Mouse (Mus musculus): Measurements from ENCODE around the gene Sncb. TPM values are rescaled to one million over a fixed set of nuclear protein-coding genes. Genes with fewer than 3 reads are reported as not detected.

Gene Sncb
- total RNA-seq, 2 experiments from 2014 or later = not detected

GRCm38 (mm10) chr13:54750699-54751098, 15.7 kb downstream of the Sncb start:
- no peak for ATAC-seq (replicated peaks; ENCODE audit: low FRiP score, poor library complexity, severe bottlenecking)

DNA sequence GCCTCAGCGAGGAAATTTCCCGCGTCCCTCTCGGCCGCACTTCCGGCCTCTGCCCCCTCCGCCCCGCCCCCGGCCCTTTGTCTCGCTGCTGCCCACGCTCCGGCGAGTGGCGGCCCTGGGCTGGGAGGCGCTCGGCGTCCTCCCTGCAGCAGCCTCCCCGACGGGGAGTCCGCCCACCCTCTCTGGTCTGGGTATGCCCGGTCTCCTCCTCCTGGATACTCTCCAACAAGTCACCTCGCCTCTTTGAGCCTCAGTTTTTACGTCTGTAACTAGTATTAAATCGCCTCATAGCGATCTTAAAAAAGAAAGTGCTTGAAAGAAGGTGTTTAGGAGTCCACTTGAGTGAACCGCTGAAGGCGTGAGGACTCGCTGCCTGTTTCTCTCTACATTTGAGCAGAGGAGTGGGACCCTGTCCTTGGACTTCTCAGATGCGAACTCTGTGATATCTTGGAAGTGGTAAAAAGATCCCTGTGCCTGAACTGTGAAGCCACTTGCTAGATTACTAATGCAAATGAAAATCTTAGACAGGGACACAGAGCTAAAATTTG, 16.5 kb downstream of the Sncb start, which contains the start of gene Gprin1:
Gene Gprin1 (minus strand): TSS at position 11 of the 548 bp plus-strand sequence.
- no peak for ATAC-seq (replicated peaks; ENCODE audit: low FRiP score, poor library complexity, severe bottlenecking)

DNA sequence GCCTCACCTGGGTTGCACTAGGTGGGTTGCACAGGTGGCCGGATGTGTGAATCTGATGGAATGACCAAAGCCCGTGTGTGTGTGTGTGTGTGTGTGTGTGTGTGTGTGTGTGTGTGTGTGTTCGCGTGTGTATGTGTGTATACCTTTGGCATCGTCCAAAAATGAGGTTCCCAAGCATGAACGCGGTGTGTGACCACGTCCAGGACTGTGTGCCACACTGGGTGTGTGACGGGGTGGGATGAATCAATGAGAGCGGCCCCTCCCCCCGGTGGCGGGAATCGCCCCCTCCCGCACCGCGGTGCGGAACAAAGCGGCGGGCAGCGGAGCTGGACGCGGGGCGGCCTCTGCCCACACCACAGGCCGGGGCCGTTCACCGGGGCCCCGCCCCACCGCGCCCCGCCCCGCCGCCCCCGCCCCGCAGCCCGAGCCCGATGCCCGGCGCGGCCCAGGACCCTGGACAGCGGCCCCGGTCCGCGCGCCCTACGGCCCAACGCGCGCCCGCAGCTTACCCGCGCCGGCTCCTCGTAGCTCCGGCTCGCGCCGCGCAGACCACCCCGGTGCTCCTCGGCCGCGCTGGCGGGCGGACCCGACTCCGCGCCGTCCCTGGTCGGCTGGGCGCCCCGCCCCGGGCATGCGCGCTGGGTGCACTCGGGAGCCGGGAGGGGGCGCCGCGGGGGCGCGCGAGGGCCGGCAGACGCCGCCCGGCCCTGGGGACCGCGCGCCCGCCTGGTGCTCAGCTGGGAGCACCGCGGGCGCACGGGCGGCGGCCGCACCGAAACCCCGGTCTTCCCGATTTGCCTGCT, 17.1 kb downstream of the Sncb start:
- ATAC-seq (replicated peaks; ENCODE audit: low FRiP score, poor library complexity, severe bottlenecking) = no peak

DNA sequence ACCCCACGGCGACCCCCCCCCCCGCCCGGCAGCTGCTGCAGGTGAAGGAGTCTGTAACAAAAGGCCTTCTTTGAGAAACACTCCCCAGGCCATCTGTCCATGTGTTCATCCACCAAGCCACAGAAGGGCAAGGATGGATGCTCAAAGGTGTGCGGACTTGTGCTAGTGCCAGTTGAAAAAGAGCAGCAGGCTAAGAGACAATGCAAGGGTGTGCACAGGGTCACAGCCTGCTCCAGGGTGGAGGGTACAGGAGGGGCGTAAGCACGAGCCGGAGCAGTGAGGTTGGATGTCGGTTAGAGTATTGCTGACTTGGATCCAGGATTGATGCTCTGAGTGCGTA, 17.7 kb downstream of the Sncb start:
- no peak for ATAC-seq (replicated peaks; ENCODE audit: low FRiP score, poor library complexity, severe bottlenecking)

- no peak for ATAC-seq (replicated peaks; ENCODE audit: low FRiP score, poor library complexity, severe bottlenecking)
Measured at GRCm38 (mm10) chr13:54748190-54748589, 18.2 kb downstream of the Sncb start.

GRCm38 (mm10) chr13:54746896-54747295, 19.5 kb downstream of the Sncb start:
- no peak for ATAC-seq (replicated peaks; ENCODE audit: low FRiP score, poor library complexity, severe bottlenecking)

DNA sequence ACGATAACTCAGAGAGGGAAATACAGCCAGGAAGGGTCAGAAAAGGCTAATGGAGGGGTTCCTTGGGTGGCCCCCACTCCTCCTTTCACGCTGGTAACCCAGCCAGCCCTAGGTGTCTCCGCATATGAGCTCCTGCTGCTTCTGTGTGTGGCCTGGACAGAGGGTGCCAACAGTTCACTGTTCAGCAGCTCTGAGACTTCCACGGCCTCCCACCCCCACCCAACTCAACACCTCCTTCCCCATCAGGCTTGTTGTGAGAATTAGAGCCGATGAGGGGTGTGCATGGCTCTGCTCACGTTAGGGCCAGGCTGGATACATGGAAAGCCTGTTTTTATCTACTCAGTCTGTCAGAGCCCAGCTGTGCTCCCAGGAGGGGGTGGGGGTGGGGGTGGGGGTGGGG, 20.3 kb downstream of the Sncb start:
- no peak for ATAC-seq (replicated peaks; ENCODE audit: low FRiP score, poor library complexity, severe bottlenecking)

GRCm38 (mm10) chr13:54738213-54738601, 28.2 kb downstream of the Sncb start:
- ATAC-seq (replicated peaks; ENCODE audit: low FRiP score, poor library complexity, severe bottlenecking) = no peak

DNA sequence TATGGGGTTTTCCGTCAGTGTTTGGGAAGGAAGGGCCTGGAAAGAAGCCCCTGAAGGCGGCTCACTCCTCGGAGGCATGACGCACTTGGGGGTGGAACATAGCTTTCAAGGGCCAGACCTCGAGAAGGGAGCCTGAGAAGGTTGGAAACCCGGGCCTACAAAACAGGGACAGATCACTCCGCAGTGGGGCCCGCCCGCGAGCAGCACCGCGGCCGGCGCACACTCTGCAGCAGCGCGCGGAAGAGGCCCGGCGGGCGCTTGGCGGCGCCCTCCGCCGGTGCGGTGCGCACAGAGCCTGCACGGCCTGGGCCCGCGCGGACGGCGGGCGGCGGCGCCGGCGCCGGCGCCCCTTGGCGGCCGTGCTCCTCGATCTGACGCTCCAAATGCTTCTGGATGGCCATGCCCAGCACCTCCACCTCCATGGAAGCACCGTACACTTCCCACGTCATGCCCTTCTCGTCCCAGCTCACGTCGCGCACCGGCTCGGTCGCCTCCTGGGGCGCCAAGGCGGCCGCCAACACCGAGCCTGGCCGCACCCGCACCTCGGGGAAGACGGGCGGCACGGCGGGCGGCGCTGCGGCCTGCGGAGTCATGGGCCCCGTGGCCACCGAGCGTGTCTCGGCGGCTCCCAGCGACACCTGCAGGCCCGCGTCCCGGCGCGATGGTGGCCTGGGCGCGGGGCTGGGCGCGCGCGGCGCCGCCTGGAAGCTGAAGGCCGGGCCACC, 28.7 kb downstream of the Sncb start:
- ATAC-seq (replicated peaks; ENCODE audit: low FRiP score, poor library complexity, severe bottlenecking) = no peak

- no peak for ATAC-seq (replicated peaks; ENCODE audit: low FRiP score, poor library complexity, severe bottlenecking)
Measured at GRCm38 (mm10) chr13:54736931-54737330, 29.5 kb downstream of the Sncb start.

GRCm38 (mm10) chr13:54726131-54726530, 40.3 kb downstream of the Sncb start:
- no peak for ATAC-seq (replicated peaks; ENCODE audit: low FRiP score, poor library complexity, severe bottlenecking)

- ATAC-seq (replicated peaks; ENCODE audit: low FRiP score, poor library complexity, severe bottlenecking) = no peak
Measured at GRCm38 (mm10) chr13:54723143-54723542, 43.3 kb downstream of the Sncb start.

- ATAC-seq (replicated peaks; ENCODE audit: low FRiP score, poor library complexity, severe bottlenecking) = peak; percentile 66; the same call in 1 of the 2 replicates
Measured at GRCm38 (mm10) chr13:54716916-54717315, 49.5 kb downstream of the Sncb start.

DNA sequence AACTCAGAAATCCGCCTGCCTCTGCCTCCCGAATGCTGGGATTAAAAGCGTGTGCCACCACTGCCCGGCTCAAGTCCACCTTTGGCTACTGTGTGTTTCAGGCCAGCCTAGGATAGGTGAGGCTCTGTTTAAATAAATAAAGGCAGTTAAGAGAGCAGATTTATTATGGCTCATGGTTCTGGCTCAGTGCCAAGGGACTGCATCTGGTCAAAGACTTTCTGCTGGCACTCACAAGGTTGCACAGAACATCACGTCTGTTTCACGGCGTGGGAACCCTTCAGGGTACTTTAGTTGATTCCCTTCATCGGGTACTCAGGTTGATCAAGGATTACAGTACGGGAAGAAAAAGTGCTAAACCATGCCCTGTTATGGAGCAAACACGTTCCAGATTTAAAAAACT, 51.4 kb downstream of the Sncb start:
- no peak for ATAC-seq (replicated peaks; ENCODE audit: low FRiP score, poor library complexity, severe bottlenecking)

DNA sequence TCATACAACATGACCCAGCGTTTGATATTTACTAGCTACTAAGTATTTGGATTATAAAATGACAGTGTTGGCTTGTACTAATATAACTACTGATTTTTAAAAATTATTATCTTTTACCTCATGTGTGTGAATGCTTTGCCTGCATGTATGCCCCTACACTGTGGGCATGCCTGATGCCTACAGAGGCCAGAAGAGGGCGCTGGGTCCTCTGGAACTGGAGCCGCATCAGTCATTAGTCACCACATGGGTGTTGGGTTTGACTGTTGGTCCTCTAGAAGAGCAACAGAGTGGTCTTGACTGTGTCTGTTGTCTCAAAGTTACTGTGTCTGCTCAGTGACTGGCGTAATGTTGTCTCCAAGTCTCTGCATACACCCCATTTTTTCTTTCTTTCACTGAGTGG, 52.0 kb downstream of the Sncb start:
- ATAC-seq (replicated peaks; ENCODE audit: low FRiP score, poor library complexity, severe bottlenecking) = no peak

GRCm38 (mm10) chr13:54710866-54711265, 55.5 kb downstream of the Sncb start:
- no peak for ATAC-seq (replicated peaks; ENCODE audit: low FRiP score, poor library complexity, severe bottlenecking)

Other genes with a start within 250 kb of the Sncb start
- gene 4833439L19Rik, start 201.2 kb downstream of the Sncb start, total RNA-seq (2015; ENCODE audit: low replicate concordance) = 37.3 and 55.1 TPM in 2 replicates
- 23.8 and 33.6 TPM in 2 replicates for gene 4833439L19Rik, start 201.2 kb downstream of the Sncb start, total RNA-seq (2017; ENCODE audit: low replicate concordance)
- gene Arl10, start 191.6 kb downstream of the Sncb start, total RNA-seq (2015; ENCODE audit: low replicate concordance) = 1.1 TPM in 1 of 2 replicates, not detected in the other
- gene Arl10, start 191.6 kb downstream of the Sncb start, total RNA-seq (2017; ENCODE audit: low replicate concordance) = not detected in 2 replicates
- gene Nop16, start 176.5 kb downstream of the Sncb start, total RNA-seq (2015; ENCODE audit: low replicate concordance) = 6.5 and 17.2 TPM in 2 replicates
- gene Nop16, start 176.5 kb downstream of the Sncb start, total RNA-seq (2017; ENCODE audit: low replicate concordance) = 5.4 and 14.8 TPM in 2 replicates
- 36.0 and 53.0 TPM in 2 replicates for gene Higd2a, start 176.4 kb downstream of the Sncb start, total RNA-seq (2015; ENCODE audit: low replicate concordance)
- gene Higd2a, start 176.4 kb downstream of the Sncb start, total RNA-seq (2017; ENCODE audit: low replicate concordance) = 9.2 and 19.0 TPM in 2 replicates
- gene Cltb, start 155.3 kb downstream of the Sncb start, total RNA-seq (2015; ENCODE audit: low replicate concordance) = 2.2 and 5.9 TPM in 2 replicates
- gene Cltb, start 155.3 kb downstream of the Sncb start, total RNA-seq (2017; ENCODE audit: low replicate concordance) = 5.0 and 7.8 TPM in 2 replicates
- 30.2 and 37.5 TPM in 2 replicates for gene Faf2, start 144.8 kb downstream of the Sncb start, total RNA-seq (2015; ENCODE audit: low replicate concordance)
- gene Faf2, start 144.8 kb downstream of the Sncb start, total RNA-seq (2017; ENCODE audit: low replicate concordance) = 27.1 and 41.9 TPM in 2 replicates
- 80.9 and 107 TPM in 2 replicates for gene Rnf44, start 72.7 kb downstream of the Sncb start, total RNA-seq (2015; ENCODE audit: low replicate concordance)
- gene Rnf44, start 72.7 kb downstream of the Sncb start, total RNA-seq (2017; ENCODE audit: low replicate concordance) = 17.1 and 62.3 TPM in 2 replicates
- not detected in 2 replicates for gene Cdhr2, start 65.1 kb downstream of the Sncb start, total RNA-seq (2015; ENCODE audit: low replicate concordance)
- gene Cdhr2, start 65.1 kb downstream of the Sncb start, total RNA-seq (2017; ENCODE audit: low replicate concordance) = not detected in 2 replicates
- gene Gprin1, start 16.7 kb downstream of the Sncb start, total RNA-seq (2015; ENCODE audit: low replicate concordance) = not detected in 2 replicates
- not detected in 2 replicates for gene Gprin1, start 16.7 kb downstream of the Sncb start, total RNA-seq (2017; ENCODE audit: low replicate concordance)
- not detected in 2 replicates for gene Eif4e1b, start 17.4 kb upstream of the Sncb start, total RNA-seq (2015; ENCODE audit: low replicate concordance)
- gene Eif4e1b, start 17.4 kb upstream of the Sncb start, total RNA-seq (2017; ENCODE audit: low replicate concordance) = not detected in 2 replicates
- not detected in 2 replicates for gene Tspan17, start 22.8 kb upstream of the Sncb start, total RNA-seq (2015; ENCODE audit: low replicate concordance)
- gene Tspan17, start 22.8 kb upstream of the Sncb start, total RNA-seq (2017; ENCODE audit: low replicate concordance) = 6.3 TPM in 1 of 2 replicates, not detected in the other
- gene Unc5a, start 182.8 kb upstream of the Sncb start, total RNA-seq (2015; ENCODE audit: low replicate concordance) = 1.1 TPM in 1 of 2 replicates, not detected in the other
- gene Unc5a, start 182.8 kb upstream of the Sncb start, total RNA-seq (2017; ENCODE audit: low replicate concordance) = 0.90 TPM in 1 of 2 replicates, not detected in the other